Mouse (Mus musculus): ENCODE results near the gene Sc5d.

DNA sequence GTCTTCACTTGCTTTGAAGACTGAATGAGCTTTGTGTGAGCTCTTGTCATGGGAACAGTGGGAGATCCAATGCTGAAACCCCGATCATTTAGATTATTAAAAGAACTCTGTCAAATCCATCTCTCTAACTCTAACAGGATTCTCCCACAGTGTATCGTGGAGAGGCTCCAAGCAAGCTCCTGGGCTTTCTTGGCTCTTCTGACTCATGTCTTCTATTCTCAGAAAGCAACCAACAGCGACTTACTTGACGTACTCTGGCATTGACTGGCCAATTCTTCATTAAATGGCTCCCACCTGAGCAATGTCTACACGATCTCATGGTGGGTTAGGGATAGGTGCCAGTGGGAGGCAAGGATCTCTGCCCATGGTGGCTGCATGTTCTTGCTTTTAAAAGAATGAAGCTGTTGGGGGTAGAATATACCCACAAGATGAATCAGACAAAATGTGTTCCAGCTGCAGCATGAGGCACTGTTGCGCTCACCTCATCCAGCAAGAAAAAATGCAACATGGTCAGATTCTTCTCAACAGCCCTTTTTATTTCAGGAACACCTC lies 37.1 kb upstream of the Sc5d start:
- TF ChIP-seq EP300 (IDR thresholded peaks at IDR 0.05; ENCODE audit: low read depth) (no peak), CTCF (IDR thresholded peaks at IDR 0.05; ENCODE audit: low read depth) (no peak)

Measured in heart, postnatal 0 days (tissue).